Mouse (Mus musculus) limb, embryonic 13.5 days (tissue): ENCODE measurements around the gene Fam104a. TPM values are rescaled to one million over a fixed set of nuclear protein-coding genes. Genes with fewer than 3 reads are reported as not detected.
"Not testable (repeated sequence)": the region's sequence is repeated elsewhere in the genome, so short reads cannot be mapped to it uniquely, and the experiment has no call there.

Source experiments
- ATAC-seq: fragments of 200-750 bp; cut with Nextera tagmentation; 2 replicates; pipeline ENCODE4 v1.8.0; 2017; ENCODE audit warnings: low read depth, moderate number of reproducible peaks, moderate TSS enrichment; ENCODE audit not compliant: low FRiP score
- H3K27ac ChIP-seq: fragments of 300-500 bp; sonication (generic); 2 replicates; pipeline ENCODE4 v1.5.1; 2015; ENCODE audit warnings: inconsistent platforms, mild to moderate bottlenecking, moderate library complexity
- H3K27me3 ChIP-seq: fragments of 300-500 bp; sonication (generic); 2 replicates; pipeline ENCODE4 v1.6.1; 2015; ENCODE audit warnings: mild to moderate bottlenecking, inconsistent platforms
- H3K36me3 ChIP-seq: fragments of 300-500 bp; sonication (generic); 2 replicates; pipeline ENCODE4 v1.6.1; 2015; ENCODE audit warnings: inconsistent platforms, mild to moderate bottlenecking, moderate library complexity
- H3K4me1 ChIP-seq: fragments of 300-500 bp; sonication (generic); 2 replicates; pipeline ENCODE4 v1.6.1; 2015; ENCODE audit warnings: inconsistent platforms
- H3K4me2 ChIP-seq: fragments of 300-500 bp; sonication (generic); replicated peaks from 2 replicates; pipeline ENCODE4 v1.6.1; 2015; ENCODE audit warnings: inconsistent platforms, mild to moderate bottlenecking, moderate library complexity
- H3K4me3 ChIP-seq: fragments of 300-500 bp; sonication (generic); 2 replicates; pipeline ENCODE4 v1.5.1; 2015; ENCODE audit warnings: moderate library complexity, mild to moderate bottlenecking, inconsistent platforms
- H3K9ac ChIP-seq: fragments of 300-500 bp; sonication (generic); 2 replicates; pipeline ENCODE4 v1.6.1; 2015; ENCODE audit warnings: mild to moderate bottlenecking, inconsistent platforms
- H3K9me3 ChIP-seq: fragments of 300-500 bp; sonication (generic); 2 replicates; pipeline ENCODE4 v1.6.1; 2016; ENCODE audit warnings: inconsistent platforms
- WGBS: fragments of 180-500 bp; shearing (Covaris S2); methylation state at CpG from one replicate; pipeline ENCODE4 v1.1.7; 2015; 5-methylcytosine and 5-hydroxymethylcytosine counted together
- polyA plus RNA-seq: library from polyadenylated mRNA; unstranded; fragments of >200 nt; fragmentation: Nextera tagmentation; extraction: Ambion mirVana; gene quantifications from 2 replicates; pipeline ENCODE4 v1.2.1, GENCODE M21; 2015

Gene Fam104a
- polyA plus RNA-seq, 1 experiment from 2014 or later, result 48.0 TPM

GRCm38 (mm10) chr11:113676847-113677246 is 7.1 kb downstream of the Fam104a start:
- H3K9ac ChIP-seq, result no peak overlapping the region
- peaks cover 27% of the 10 kb centered on the region for H3K4me1 ChIP-seq
- no peak for ATAC-seq
- H3K4me2 ChIP-seq, result no peak overlapping the region
- no peaks in the 10 kb centered on the region for H3K27me3 ChIP-seq
- no peak overlapping the region for H3K4me3 ChIP-seq
- WGBS, result 48% methylated on average over 2 of the region's 2 CpGs
- no peaks in the 10 kb centered on the region for H3K9me3 ChIP-seq
- peaks cover 51% of the 10 kb centered on the region for H3K36me3 ChIP-seq
- H3K27ac ChIP-seq, result no peak overlapping the region

DNA sequence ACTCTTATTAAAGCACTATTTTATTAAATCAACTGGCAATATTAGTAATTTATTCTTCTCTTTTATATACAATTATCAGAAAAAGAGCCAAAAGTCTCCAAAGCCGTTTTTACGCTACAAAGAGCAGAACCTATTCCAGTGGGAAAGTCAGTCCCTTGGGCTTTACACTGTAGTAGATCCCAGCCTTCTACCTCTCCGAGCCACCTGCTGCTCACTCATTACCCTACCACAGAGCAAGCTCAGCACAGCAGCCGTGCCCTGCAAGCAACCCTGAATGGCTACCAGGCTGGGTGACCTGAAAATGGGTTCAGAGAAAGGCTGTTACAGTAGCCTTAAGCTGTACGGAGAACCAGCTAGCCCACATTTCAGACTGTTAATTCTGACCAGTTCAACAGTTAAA is 9.4 kb downstream of the Fam104a start:
- Histone ChIP-seq H3K27me3 (no peaks in the 10 kb centered on the region), H3K4me2 (no peak overlapping the region), H3K9me3 (no peaks in the 10 kb centered on the region), H3K4me3 (no peak overlapping the region), H3K9ac (no peak overlapping the region), H3K27ac (no peak overlapping the region), H3K36me3 (peaks cover 71% of the 10 kb centered on the region), H3K4me1 (peaks cover 23% of the 10 kb centered on the region)
- WGBS, result 87% methylated on average over 5 of the region's 5 CpGs
- ATAC-seq, result no peak

DNA sequence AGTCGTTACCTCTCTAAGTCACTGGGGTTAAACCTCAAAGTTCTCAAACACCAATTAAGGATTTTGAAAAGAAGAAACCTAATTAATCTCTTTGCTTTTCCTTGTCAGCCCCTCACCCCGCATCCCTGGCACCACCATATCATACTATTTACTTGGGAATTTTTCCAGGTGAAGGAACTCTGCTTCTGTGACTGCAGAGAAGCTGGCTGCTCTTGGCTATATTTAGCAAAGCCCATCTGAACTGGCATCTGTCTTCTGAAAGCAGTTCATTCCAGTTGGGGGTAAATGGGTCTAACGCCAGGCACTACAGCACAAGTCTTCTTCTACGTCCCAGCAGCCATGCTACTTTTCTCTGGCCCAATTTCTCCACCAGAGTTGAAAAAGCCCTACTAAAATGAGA is 10.3 kb downstream of the Fam104a start:
- no peak overlapping the region for H3K27ac ChIP-seq
- H3K4me1 ChIP-seq, result peaks cover 23% of the 10 kb centered on the region
- no peak overlapping the region for H3K4me2 ChIP-seq
- no peak for ATAC-seq
- no peak overlapping the region for H3K9ac ChIP-seq
- WGBS, result 96% methylated on average over 4 of the region's 4 CpGs
- H3K9me3 ChIP-seq, result no peaks in the 10 kb centered on the region
- peaks cover 80% of the 10 kb centered on the region for H3K36me3 ChIP-seq
- no peaks in the 10 kb centered on the region for H3K27me3 ChIP-seq
- no peak overlapping the region for H3K4me3 ChIP-seq

GRCm38 (mm10) chr11:113669711-113670110 is 14.2 kb downstream of the Fam104a start:
- no peak for ATAC-seq
- WGBS, result 62% methylated on average over 4 of the region's 4 CpGs
- Histone ChIP-seq H3K4me3 (no peak overlapping the region), H3K4me2 (no peak overlapping the region), H3K4me1 (peaks cover 14% of the 10 kb centered on the region), H3K36me3 (peaks cover 75% of the 10 kb centered on the region), H3K9ac (no peak overlapping the region), H3K27ac (no peak overlapping the region), H3K9me3 (no peaks in the 10 kb centered on the region), H3K27me3 (no peaks in the 10 kb centered on the region)

DNA sequence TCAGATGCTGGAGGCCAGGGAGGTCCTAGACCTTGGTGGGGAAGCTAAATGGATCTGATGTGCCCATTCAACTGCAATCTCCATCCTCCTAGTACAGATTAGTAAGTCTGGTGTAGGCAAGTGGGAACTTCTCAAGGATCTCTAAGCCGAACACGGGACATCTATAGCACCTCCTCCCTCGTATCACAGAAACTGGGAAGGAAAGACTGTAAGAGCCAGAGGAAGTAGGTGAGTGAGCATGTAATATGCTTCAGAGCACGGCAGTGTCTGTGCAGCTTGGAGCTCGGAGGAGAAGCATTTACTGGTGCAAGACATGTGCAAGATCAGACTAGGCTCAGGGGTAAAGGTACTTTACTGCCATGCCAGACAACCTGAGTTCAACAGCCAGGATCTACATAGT is 15.1 kb downstream of the Fam104a start:
- no peak overlapping the region for H3K4me3 ChIP-seq
- no peak overlapping the region for H3K4me2 ChIP-seq
- no peaks in the 10 kb centered on the region for H3K9me3 ChIP-seq
- no peak overlapping the region for H3K9ac ChIP-seq
- H3K4me1 ChIP-seq, result peaks cover 14% of the 10 kb centered on the region
- H3K27ac ChIP-seq, result no peak overlapping the region
- H3K27me3 ChIP-seq, result no peaks in the 10 kb centered on the region
- peaks cover 74% of the 10 kb centered on the region for H3K36me3 ChIP-seq
- ATAC-seq, result no peak
- WGBS, result 89% methylated on average over 5 of the region's 5 CpGs

DNA sequence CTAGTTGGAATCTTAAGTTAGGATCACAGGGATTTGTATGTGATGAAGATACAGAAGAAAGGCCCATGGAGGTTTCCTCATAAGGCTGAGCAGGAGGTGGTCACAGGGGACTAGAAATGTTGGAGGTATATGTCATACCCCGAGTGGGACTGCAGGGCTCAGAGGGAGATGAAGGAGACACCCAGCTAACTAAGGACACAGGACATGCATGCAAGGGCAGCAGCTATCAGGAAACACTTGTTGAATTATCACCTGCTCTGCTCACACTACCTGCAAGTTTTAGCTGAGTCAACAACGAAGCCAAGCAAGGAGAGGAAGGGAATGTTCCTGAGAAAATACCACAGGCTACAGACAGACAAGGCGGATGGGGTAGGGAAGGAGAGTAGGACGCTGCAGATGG is 16.3 kb downstream of the Fam104a start:
- H3K9ac ChIP-seq, result no peak overlapping the region
- H3K36me3 ChIP-seq, result peaks cover 73% of the 10 kb centered on the region
- ATAC-seq, result no peak
- 84% methylated on average over 4 of the region's 4 CpGs for whole genome bisulfite sequencing
- H3K4me3 ChIP-seq, result no peak overlapping the region
- H3K9me3 ChIP-seq, result no peaks in the 10 kb centered on the region
- no peak overlapping the region for H3K27ac ChIP-seq
- peaks cover 14% of the 10 kb centered on the region for H3K4me1 ChIP-seq
- H3K4me2 ChIP-seq, result no peak overlapping the region
- no peaks in the 10 kb centered on the region for H3K27me3 ChIP-seq

- Histone ChIP-seq H3K27ac (no peak overlapping the region), H3K4me3 (no peak overlapping the region), H3K27me3 (no peaks in the 10 kb centered on the region), H3K9ac (no peak overlapping the region), H3K36me3 (peaks cover 72% of the 10 kb centered on the region), H3K9me3 (no peaks in the 10 kb centered on the region), H3K4me1 (peaks cover 14% of the 10 kb centered on the region), H3K4me2 (no peak overlapping the region)
- no peak for ATAC-seq
- WGBS, result 63% methylated on average over 2 of the region's 2 CpGs
Measured at GRCm38 (mm10) chr11:113667122-113667521, 16.8 kb downstream of the Fam104a start.

DNA sequence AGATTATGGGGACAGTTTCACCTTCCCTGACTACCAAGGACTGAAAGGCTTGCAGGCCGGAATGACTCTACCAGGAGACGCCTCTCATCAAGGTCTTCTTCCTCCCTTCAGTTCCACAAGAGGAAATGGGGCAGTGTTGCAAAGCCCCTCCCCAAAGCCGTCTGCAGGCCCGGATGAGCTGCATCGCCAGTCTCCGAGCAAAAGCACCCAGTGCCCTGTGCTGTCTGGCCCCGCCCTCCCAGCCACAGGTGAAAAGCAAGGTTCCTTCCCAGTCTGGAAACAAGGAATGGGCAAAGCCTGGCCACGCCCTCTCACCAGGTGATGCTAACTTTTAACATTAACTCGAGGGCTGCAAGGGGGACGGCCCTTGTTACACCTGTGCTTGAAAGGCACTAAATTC is 17.3 kb downstream of the Fam104a start:
- 53% methylated on average over 10 of the region's 10 CpGs for WGBS
- Histone ChIP-seq H3K9ac (no peak overlapping the region), H3K4me1 (peaks cover 14% of the 10 kb centered on the region), H3K4me3 (no peak overlapping the region), H3K27me3 (no peaks in the 10 kb centered on the region), H3K9me3 (no peaks in the 10 kb centered on the region), H3K27ac (no peak overlapping the region), H3K4me2 (no peak overlapping the region), H3K36me3 (peaks cover 72% of the 10 kb centered on the region)
- ATAC-seq, result no peak

- no peak overlapping the region for H3K4me2 ChIP-seq
- H3K9me3 ChIP-seq, result no peaks in the 10 kb centered on the region
- WGBS, result 73% methylated on average over 6 of the region's 6 CpGs
- ATAC-seq, result no peak
- no peak overlapping the region for H3K4me3 ChIP-seq
- no peak overlapping the region for H3K27ac ChIP-seq
- peaks cover 14% of the 10 kb centered on the region for H3K4me1 ChIP-seq
- H3K9ac ChIP-seq, result no peak overlapping the region
- H3K36me3 ChIP-seq, result peaks cover 72% of the 10 kb centered on the region
- no peaks in the 10 kb centered on the region for H3K27me3 ChIP-seq
Measured at GRCm38 (mm10) chr11:113666205-113666604, 17.8 kb downstream of the Fam104a start.

DNA sequence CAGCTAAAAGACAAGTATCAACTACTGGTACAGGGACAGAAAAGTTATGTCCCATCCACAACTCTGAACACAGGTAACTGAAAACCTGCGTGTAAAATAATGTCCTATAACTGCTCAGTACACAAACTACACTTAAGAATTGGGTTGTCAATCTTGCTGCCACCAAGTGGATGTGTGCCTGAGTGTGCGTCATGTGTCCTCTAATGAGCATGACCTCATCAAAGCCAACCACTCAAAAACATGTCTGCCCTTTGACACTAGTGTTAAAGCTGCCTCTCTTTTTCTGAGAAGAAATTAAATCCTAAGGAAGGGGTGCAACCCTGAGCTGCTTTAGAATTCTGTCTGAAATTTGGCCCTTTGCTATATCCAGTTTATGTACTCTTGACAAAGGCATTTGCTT is 19.7 kb downstream of the Fam104a start:
- Histone ChIP-seq H3K9ac (no peak overlapping the region), H3K4me2 (no peak overlapping the region), H3K9me3 (no peaks in the 10 kb centered on the region), H3K36me3 (peaks cover 76% of the 10 kb centered on the region), H3K4me1 (peaks cover 14% of the 10 kb centered on the region), H3K27me3 (no peaks in the 10 kb centered on the region), H3K27ac (no peak overlapping the region), H3K4me3 (no peak overlapping the region)
- WGBS, result 83% methylated on average over 2 of the region's 2 CpGs
- no peak for ATAC-seq

GRCm38 (mm10) chr11:113661835-113662351 is 22.1 kb downstream of the Fam104a start:
- no peaks in the 10 kb centered on the region for H3K27me3 ChIP-seq
- no peak overlapping the region for H3K4me2 ChIP-seq
- H3K9ac ChIP-seq, result no peak overlapping the region
- H3K36me3 ChIP-seq, result peaks cover 79% of the 10 kb centered on the region
- no peaks in the 10 kb centered on the region for H3K9me3 ChIP-seq
- H3K4me3 ChIP-seq, result no peak overlapping the region
- no peak overlapping the region for H3K27ac ChIP-seq
- 93% methylated on average over 18 of the region's 18 CpGs for WGBS
- no peak for ATAC-seq
- H3K4me1 ChIP-seq, result peaks cover 7% of the 10 kb centered on the region

DNA sequence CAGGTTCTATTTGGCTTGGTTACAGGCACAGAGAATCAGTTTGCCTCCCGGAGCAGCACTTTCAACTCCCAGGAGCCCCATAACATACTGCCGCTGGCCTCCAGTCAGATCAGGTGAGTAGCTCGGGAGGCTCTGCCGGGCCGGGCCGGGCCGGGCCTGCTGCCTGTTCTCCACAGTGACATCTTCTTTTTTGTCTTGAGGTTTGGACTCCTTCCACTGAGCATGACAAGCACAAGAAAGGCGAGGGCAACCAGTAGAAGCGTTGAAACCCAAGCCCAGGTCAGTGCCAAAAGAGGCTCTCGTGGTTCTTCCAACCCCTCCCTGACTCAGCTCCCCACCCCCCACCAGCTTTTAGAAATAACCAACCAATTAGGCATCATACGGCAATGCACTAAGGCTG is 23.0 kb downstream of the Fam104a start:
- no peak for ATAC-seq
- no peak overlapping the region for H3K4me3 ChIP-seq
- no peak overlapping the region for H3K9ac ChIP-seq
- no peak overlapping the region for H3K27ac ChIP-seq
- H3K36me3 ChIP-seq, result peaks cover 84% of the 10 kb centered on the region
- WGBS, result 89% methylated on average over 11 of the region's 11 CpGs
- H3K27me3 ChIP-seq, result no peaks in the 10 kb centered on the region
- H3K9me3 ChIP-seq, result no peaks in the 10 kb centered on the region
- 0 out of 2 replicates have a peak, but pooled peaks cover under 1% of the 10 kb centered on the region for H3K4me1 ChIP-seq
- no peak overlapping the region for H3K4me2 ChIP-seq

DNA sequence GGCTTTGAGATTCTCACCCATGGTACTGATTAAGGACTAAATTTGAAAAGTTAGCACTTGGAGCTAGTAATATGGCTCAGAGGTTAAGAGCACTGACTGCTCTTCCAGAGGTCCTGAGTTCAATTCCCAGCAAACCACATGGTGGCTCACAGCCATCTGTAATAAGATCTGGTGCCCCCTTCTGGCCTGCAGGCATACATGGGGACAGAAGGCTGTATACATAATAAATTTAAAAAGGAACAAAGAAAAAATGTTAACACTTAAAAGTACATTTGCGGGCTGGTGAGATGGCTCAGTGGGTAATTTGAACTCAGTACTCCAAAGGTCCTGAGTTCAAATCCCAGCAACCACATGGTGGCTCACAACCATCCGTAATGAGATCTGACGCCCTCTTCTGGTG is 23.7 kb downstream of the Fam104a start:
- not testable (repeated sequence) for ATAC-seq, H3K4me3 ChIP-seq, H3K4me2 ChIP-seq, H3K9me3 ChIP-seq, H3K27me3 ChIP-seq, H3K4me1 ChIP-seq, H3K9ac ChIP-seq, H3K27ac ChIP-seq
- peaks cover 92% of the 10 kb centered on the region for H3K36me3 ChIP-seq
- 94% methylated on average over 3 of the region's 3 CpGs for WGBS
